Mouse (Mus musculus) mouse trophoblast stem cell (cell line): Measurements from ENCODE around the gene Vmn2r75.

ENCODE experiments used
- in situ Hi-C, 2 experiments: fragments of 300-500 bp; cut with MseI, MboI; formaldehyde crosslinking; loops; 2 replicates in 1 of 2; 3 replicates in 1 of 2; pipeline ENCODE4 v1.15.1; 2025

Gene Vmn2r75

GRCm38 (mm10) chr7:86171678-86172077, at the start of gene Vmn2r75:
Gene Vmn2r75, minus strand, starts transcription at chr7:86171778.
- in situ Hi-C loops = loop anchor here in 1 of 2 experiments (10.0 kb wide), 1 partner anchor 597 kb away; no protein-coding TSS in a partner anchor

GRCm38 (mm10) chr7:86211345-86211744, 39.8 kb upstream of the Vmn2r75 start:
- in situ Hi-C loops = no loop called here
